Comparison of ENCODE assay signal across 15 mouse cellular contexts in the genomic region with DNA sequence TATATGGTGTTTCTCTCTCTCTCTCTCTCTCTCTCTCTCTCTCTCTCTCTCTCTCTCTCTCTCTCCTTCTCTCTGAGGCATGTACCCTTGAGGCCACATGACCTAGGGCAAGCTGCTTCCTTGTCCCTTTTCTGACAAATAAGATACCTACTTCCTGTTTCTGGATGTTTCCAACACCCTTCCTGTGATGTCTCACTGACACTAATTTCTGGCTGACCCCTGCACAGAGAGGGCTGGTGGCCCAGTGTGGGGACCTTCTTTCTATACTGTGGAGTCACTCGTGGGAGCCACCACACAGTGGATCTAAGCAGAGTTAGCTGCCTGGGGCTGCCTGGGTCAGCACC. TPM values are rescaled to one million over a fixed set of nuclear protein-coding genes. Genes with fewer than 3 reads are reported as not detected.
DNase-seq lines count a peak whose midpoint lies in the region; ATAC-seq and TF ChIP-seq lines count a peak whose summit lies in the region.
"Had no signal": no experiment of that assay in that cellular context is flagged by ENCODE, and none has a peak within 500 bp of the region (broad histone marks: within the 10 kb centered on the region; RNA-seq: fewer than 3 reads in every experiment).

No protein-coding gene starts in this region.

- 0 out of 2 replicates have a peak overlapping the region, but pooled peaks have one; percentile 5 for H3K27ac ChIP-seq in intestine, embryonic 15.5 days
- H3K27ac ChIP-seq in intestine, embryonic 16.5 days (ENCODE audit: low read length) = no peak overlapping the region
- H3K27ac ChIP-seq in CH12.LX (ENCODE audit: insufficient read depth, low read depth) = no peak overlapping the region
- H3K27ac ChIP-seq in liver, postnatal 0 days (ENCODE audit: low read depth) = peak overlapping the region; percentile 59; the same call in 1 of the 2 replicates
- no peak overlapping the region for H3K27ac ChIP-seq in cerebellum, adult 2 months (ENCODE audit: insufficient read depth, low read length)
- H3K27ac ChIP-seq in hindbrain, embryonic 11.5 days (ENCODE audit: low read depth, low read length) = no peak overlapping the region
- H3K27ac ChIP-seq: hindbrain, embryonic 12.5 days; left cerebral cortex, adult 2 months had no signal

- no peaks in the 10 kb centered on the region for H3K36me3 ChIP-seq in intestine, embryonic 15.5 days
- H3K36me3 ChIP-seq in intestine, embryonic 16.5 days (ENCODE audit: control insufficient read depth, insufficient read depth, low read length) = no peaks in the 10 kb centered on the region
- no peaks in the 10 kb centered on the region for H3K36me3 ChIP-seq in CH12.LX (replicated peaks in 1 of 2; ENCODE audit: control insufficient read depth in 1 of 2, insufficient read depth in 1 of 2, low read length in 1 of 2)
- no peaks in the 10 kb centered on the region for H3K36me3 ChIP-seq in liver, postnatal 0 days (replicated peaks; ENCODE audit: insufficient read depth, low read length)
- H3K36me3 ChIP-seq in hindbrain, embryonic 11.5 days (ENCODE audit: control insufficient read depth, insufficient read depth, low read length) = no peaks in the 10 kb centered on the region
- H3K36me3 ChIP-seq: hindbrain, embryonic 12.5 days had no signal

- dilution Hi-C loops in CH12.LX (cut with MboI; ENCODE audit: extremely low pct_ligation_motif_present, extremely low pct_unique_long_range_greater_than_20kb, low sequenced_read_pairs) = no loop called here

- TF ChIP-seq EP300 in CH12.LX (IDR thresholded peaks at IDR 0.05; ENCODE audit: low read length) = peak; percentile 43; the same call in 1 of the 2 replicates
- 0 out of 2 replicates have a peak, but pooled peaks have one; percentile 15 for TF ChIP-seq EP300 in liver, postnatal 0 days (IDR thresholded peaks at IDR 0.05; ENCODE audit: low read depth)

- no peak overlapping the region for H3K4me2 ChIP-seq in intestine, embryonic 15.5 days (replicated peaks)
- H3K4me2 ChIP-seq in intestine, embryonic 16.5 days (ENCODE audit: low read depth, low read length) = no peak overlapping the region
- peak overlapping the region; percentile 18 for H3K4me2 ChIP-seq in CH12.LX (ENCODE audit: insufficient read depth, low read depth, poor library complexity, severe bottlenecking)
- H3K4me2 ChIP-seq in liver, postnatal 0 days (ENCODE audit: low read depth, low read length) = no peak overlapping the region
- no peak overlapping the region for H3K4me2 ChIP-seq in hindbrain, embryonic 11.5 days (replicated peaks; ENCODE audit: low read depth, low read length)
- H3K4me2 ChIP-seq: hindbrain, embryonic 12.5 days had no signal

- 41% methylated on average over 1 of the region's 1 CpGs for WGBS in intestine, embryonic 15.5 days
- WGBS in intestine, embryonic 16.5 days = 41% methylated on average over 1 of the region's 1 CpGs
- 12% methylated on average over 1 of the region's 1 CpGs for WGBS in liver, postnatal 0 days (ENCODE audit: insufficient replicate concordance)
- WGBS in cerebellum, adult 2 months = 27% methylated on average over 1 of the region's 1 CpGs
- 47% methylated on average over 1 of the region's 1 CpGs for WGBS in hindbrain, embryonic 11.5 days

- no peak for ATAC-seq in intestine, embryonic 15.5 days
- ATAC-seq in intestine, embryonic 16.5 days = no peak
- peak; percentile 93 for ATAC-seq in granulocyte monocyte progenitor cell, adult 5-6 weeks (replicated peaks; ENCODE audit: poor library complexity, severe bottlenecking)
- peak; percentile 63 for ATAC-seq in liver, postnatal 0 days
- ATAC-seq in hindbrain, embryonic 11.5 days (ENCODE audit: low FRiP score) = no peak
- ATAC-seq: forebrain, embryonic 14.5 days had no signal

- no peak overlapping the region for H3K4me3 ChIP-seq in intestine, embryonic 15.5 days (replicated peaks)
- H3K4me3 ChIP-seq in intestine, embryonic 16.5 days (ENCODE audit: low read length) = no peak overlapping the region
- H3K4me3 ChIP-seq in CH12.LX (replicated peaks in 1 of 3; ENCODE audit: low read depth in 2 of 3, low read length in 2 of 3, poor library complexity in 1 of 3) = no peak overlapping the region
- no peak overlapping the region for H3K4me3 ChIP-seq in liver, postnatal 0 days (ENCODE audit: low read depth, low read length)
- no peak overlapping the region for H3K4me3 ChIP-seq in cerebellum, adult 2 months (replicated peaks; ENCODE audit: insufficient read depth, low read depth, low read length)
- no peak overlapping the region for H3K4me3 ChIP-seq in hindbrain, embryonic 11.5 days (ENCODE audit: low read depth, low read length)
- H3K4me3 ChIP-seq: hindbrain, embryonic 12.5 days; left cerebral cortex, adult 2 months; myocyte had no signal

- peak; percentile 55 for DNase-seq in CH12.LX (ENCODE audit: extremely low read depth)
- DNase-seq in liver, postnatal 0 days = no peak
- DNase-seq in cerebellum, adult 2 months = no peak
- DNase-seq in hindbrain, embryonic 11.5 days (ENCODE audit: low spot score) = no peak
- DNase-seq in spleen, postnatal 10 days (ENCODE audit: low spot score in 2 of 2) = no peak
- DNase-seq: lung, postnatal 14 days; right cerebral cortex, postnatal 14 days; thymus, postnatal 25 days had no signal

- in situ Hi-C loops in CH12.LX (cut with MboI; ENCODE audit: low pct_ligation_motif_present, low pct_unique_long_range_greater_than_20kb, low sequenced_read_pairs) = no loop called here

- TF ChIP-seq CTCF in CH12.LX (conservative IDR thresholded peaks at IDR 0.05 in 1 of 2, IDR thresholded peaks at IDR 0.05 in 1 of 2; ENCODE audit: low read depth in 2 of 2, low read length in 2 of 2) = no peak
- TF ChIP-seq CTCF in liver, postnatal 0 days (IDR thresholded peaks at IDR 0.05; ENCODE audit: low read depth) = no peak
- no peak for TF ChIP-seq CTCF in cerebellum, adult 2 months (IDR thresholded peaks at IDR 0.05; ENCODE audit: borderline replicate concordance, insufficient read depth, low read depth, low read length)

- no peak overlapping the region for H3K9ac ChIP-seq in intestine, embryonic 15.5 days
- H3K9ac ChIP-seq in intestine, embryonic 16.5 days (ENCODE audit: low read depth, low read length) = no peak overlapping the region
- no peak overlapping the region; the same call in 1 of the 2 replicates for H3K9ac ChIP-seq in CH12.LX (ENCODE audit: insufficient read depth, low read depth)
- H3K9ac ChIP-seq in liver, postnatal 0 days (replicated peaks) = no peak overlapping the region
- no peak overlapping the region for H3K9ac ChIP-seq in hindbrain, embryonic 11.5 days (ENCODE audit: low read depth, low read length)
- H3K9ac ChIP-seq: hindbrain, embryonic 12.5 days had no signal

- peaks cover 13% of the 10 kb centered on the region; the same call in 1 of the 2 replicates for H3K4me1 ChIP-seq in intestine, embryonic 15.5 days (replicated peaks)
- peaks cover 12% of the 10 kb centered on the region; the same call in 1 of the 2 replicates for H3K4me1 ChIP-seq in intestine, embryonic 16.5 days (ENCODE audit: control insufficient read depth, insufficient read depth, low read length)
- H3K4me1 ChIP-seq in CH12.LX (ENCODE audit: control insufficient read depth in 1 of 2, insufficient read depth in 2 of 2) = peaks cover 17 to 51% of the 10 kb centered on the region in 2 experiments
- H3K4me1 ChIP-seq in liver, postnatal 0 days (ENCODE audit: insufficient read depth) = peaks cover 14% of the 10 kb centered on the region
- H3K4me1 ChIP-seq in cerebellum, adult 2 months (ENCODE audit: control insufficient read depth, insufficient read depth, low read length) = no peaks in the 10 kb centered on the region
- no peaks in the 10 kb centered on the region for H3K4me1 ChIP-seq in hindbrain, embryonic 11.5 days (replicated peaks; ENCODE audit: control insufficient read depth, insufficient read depth, low read length)

- no peaks in the 10 kb centered on the region for H3K79me2 ChIP-seq in CH12.LX (replicated peaks; ENCODE audit: control insufficient read depth, extremely low read depth, insufficient read depth, poor library complexity, severe bottlenecking)

- no peaks in the 10 kb centered on the region for H3K9me3 ChIP-seq in intestine, embryonic 15.5 days
- H3K9me3 ChIP-seq in intestine, embryonic 16.5 days (ENCODE audit: control insufficient read depth, low read length) = no peaks in the 10 kb centered on the region
- no peaks in the 10 kb centered on the region for H3K9me3 ChIP-seq in CH12.LX (replicated peaks; ENCODE audit: low read length)
- H3K9me3 ChIP-seq in liver, postnatal 0 days (ENCODE audit: low read length) = no peaks in the 10 kb centered on the region
- no peaks in the 10 kb centered on the region for H3K9me3 ChIP-seq in hindbrain, embryonic 11.5 days (ENCODE audit: control insufficient read depth, low read length)
- H3K9me3 ChIP-seq: hindbrain, embryonic 12.5 days had no signal

- H3K27me3 ChIP-seq in intestine, embryonic 15.5 days (replicated peaks) = no peaks in the 10 kb centered on the region
- H3K27me3 ChIP-seq in intestine, embryonic 16.5 days (replicated peaks; ENCODE audit: control insufficient read depth, insufficient read depth, low read length) = no peaks in the 10 kb centered on the region
- no peaks in the 10 kb centered on the region for H3K27me3 ChIP-seq in CH12.LX (replicated peaks)
- no peaks in the 10 kb centered on the region for H3K27me3 ChIP-seq in liver, postnatal 0 days (ENCODE audit: insufficient read depth, low read length)
- H3K27me3 ChIP-seq in cerebellum, adult 2 months (ENCODE audit: control insufficient read depth, insufficient read depth, low read length) = no peaks in the 10 kb centered on the region
- H3K27me3 ChIP-seq in hindbrain, embryonic 11.5 days (ENCODE audit: control insufficient read depth, insufficient read depth, low read length) = no peaks in the 10 kb centered on the region
- H3K27me3 ChIP-seq: hindbrain, embryonic 12.5 days had no signal

- TF ChIP-seq RAD21 in CH12.LX (IDR thresholded peaks at IDR 0.05; ENCODE audit: low read depth, low read length) = no peak

- peak; percentile 37 for TF ChIP-seq POLR2A in CH12.LX (IDR thresholded peaks at IDR 0.05; ENCODE audit: low read depth, low read length)
- no peak for TF ChIP-seq POLR2A in cerebellum, adult 2 months (IDR thresholded peaks at IDR 0.05; ENCODE audit: borderline replicate concordance, insufficient read depth, low read length)

TF ChIP-seq in CH12.LX, 34 proteins besides CTCF, POLR2A, EP300 and RAD21 (continues in another document):
- TF ChIP-seq MAZ (IDR thresholded peaks at IDR 0.05; ENCODE audit: low read depth, low read length) = 0 out of 2 replicates have a peak, but pooled peaks have one; percentile 41

RNA-seq across cellular contexts. Expression of a gene that starts 40.1 kb away (rescaled TPM):
- polyA plus RNA-seq in intestine, embryonic 15.5 days (2015; fragmentation: Nextera tagmentation; extraction: Ambion mirVana) = 83.2 and 84.5 TPM in 2 replicates
- 94.5 and 97.3 TPM in 2 replicates for polyA plus RNA-seq in intestine, embryonic 16.5 days (2015; fragmentation: Nextera tagmentation; extraction: Ambion mirVana)
- total RNA-seq in CH12.LX (2012; rRNA removed) (50.1 and 50.2 TPM in 2 replicates), CH12.LX (2014; rRNA removed) (85.3 and 90.9 TPM in 2 replicates)
- 67.6 and 68.6 TPM in 2 replicates for polyA plus RNA-seq in CH12.LX (2012; ENCODE audit: insufficient read length, low read depth)
- total RNA-seq in granulocyte monocyte progenitor cell, adult 5-6 weeks (2014; fragmentation: Nextera tagmentation) = not detected in 2 replicates
- total RNA-seq in granulocyte monocyte progenitor cell, adult 5-6 weeks (2017) = not detected in 2 replicates
- polyA plus RNA-seq in liver, postnatal 0 days (2015; fragmentation: Nextera tagmentation; extraction: Ambion mirVana) = 44.6 and 55.4 TPM in 2 replicates
- 31.4 and 35.2 TPM in 2 replicates for polyA plus RNA-seq in cerebellum, adult 2 months (2012; rRNA removed)
- 22.1 and 24.0 TPM in 2 replicates for polyA plus RNA-seq in hindbrain, embryonic 11.5 days (2014; fragmentation: Nextera tagmentation; extraction: Ambion mirVana)

Comparison
In these comparisons a context has a peak if more than half of its experiments do, and no peak if none do; other contexts are left out.
1. H3K27ac ChIP-seq: peak in intestine, embryonic 15.5 days (single experiment) and liver, postnatal 0 days (single experiment); none in intestine, embryonic 16.5 days (single experiment), CH12.LX (single experiment), cerebellum, adult 2 months (single experiment) and hindbrain, embryonic 11.5 days (single experiment).
2. ATAC-seq: peak in granulocyte monocyte progenitor cell, adult 5-6 weeks (single experiment) and liver, postnatal 0 days (single experiment); none in intestine, embryonic 15.5 days (single experiment), intestine, embryonic 16.5 days (single experiment) and hindbrain, embryonic 11.5 days (single experiment).